Mouse (Mus musculus) forelimb bud, embryonic 11.5 days (tissue): ENCODE measurements at regions not wholly inside any gene's neighbourhood (a gene's known extent, or its start where the extent isn't known, plus 50 kb on each side); places are given as distances from the start of the nearest gene placed in this dataset.

Experiments
- DNase-seq: peaks from one replicate; pipeline ENCODE4 v3.0.0-alpha.2; 2012; ENCODE audit warnings: low read depth, low spot score

- DNase-seq = no peak
These were observed 52.9 kb upstream of the Errfi1 start for GRCm38 (mm10) chr4:150800774-150801173.

DNA sequence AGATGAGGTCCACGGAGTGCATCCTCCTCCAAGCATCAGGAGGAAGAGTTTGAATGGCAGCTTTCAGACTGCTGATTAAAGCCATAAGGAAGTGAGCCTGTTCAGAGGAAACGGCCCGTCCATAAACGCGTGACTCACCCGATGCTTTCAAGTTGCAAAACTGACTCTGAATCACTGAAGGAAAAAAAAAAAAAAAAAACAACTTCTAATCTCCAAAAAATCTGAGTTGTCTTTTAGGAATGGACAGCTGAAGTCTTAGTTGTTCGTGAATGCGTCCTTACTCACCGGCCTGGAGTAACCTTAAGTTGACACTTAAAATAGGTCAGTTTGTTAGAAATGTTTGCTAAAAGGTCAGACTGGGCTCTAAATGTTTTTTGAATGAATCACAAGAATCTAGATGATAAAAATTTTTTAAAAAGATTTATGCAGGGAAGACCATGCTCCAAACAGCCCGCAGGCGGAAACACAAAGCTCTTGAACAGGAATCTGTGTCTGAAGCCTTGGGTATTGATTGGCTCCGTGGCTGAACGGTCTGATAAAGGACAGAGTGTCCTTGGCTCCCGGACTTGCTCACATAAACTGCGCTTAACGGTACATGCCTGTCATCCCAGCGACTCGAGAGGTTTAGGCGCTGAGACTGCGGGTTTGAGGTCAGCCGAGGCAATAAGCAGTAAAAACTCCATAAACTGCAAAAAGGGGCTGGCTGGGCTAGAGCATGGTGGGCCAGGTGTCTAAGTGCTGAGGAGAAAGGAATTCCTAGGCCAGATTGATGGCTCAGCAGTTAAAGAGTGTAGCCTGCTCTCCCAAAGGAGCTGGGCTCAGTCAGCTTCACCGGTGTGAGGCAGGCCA, 53.9 kb upstream of the Errfi1 start:
- DNase-seq = peak; percentile 60

GRCm38 (mm10) chr4:150798783-150799530, 54.8 kb upstream of the Errfi1 start:
- DNase-seq = no peak

DNA sequence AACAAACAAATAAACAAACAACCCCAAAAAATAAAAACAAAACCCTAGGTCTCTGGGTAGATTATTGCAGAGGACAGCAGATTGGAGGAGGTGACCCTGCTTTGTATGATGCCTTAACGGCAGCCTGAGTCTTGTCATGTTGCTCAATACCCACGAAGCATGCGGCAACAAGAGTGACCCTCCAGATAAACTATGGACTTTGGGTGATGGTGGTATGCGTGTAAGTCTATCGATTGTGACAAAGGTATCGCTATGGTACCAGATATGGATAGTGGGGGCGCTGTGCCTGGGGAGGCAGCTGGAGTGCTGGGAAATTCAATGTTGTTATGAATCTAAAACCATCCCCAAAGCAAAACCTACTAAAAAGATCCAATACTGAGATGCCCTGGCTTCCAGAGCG, 55.4 kb upstream of the Errfi1 start:
- no peak for DNase-seq

GRCm38 (mm10) chr4:150797057-150797456, 56.7 kb upstream of the Errfi1 start:
- no peak for DNase-seq

DNA sequence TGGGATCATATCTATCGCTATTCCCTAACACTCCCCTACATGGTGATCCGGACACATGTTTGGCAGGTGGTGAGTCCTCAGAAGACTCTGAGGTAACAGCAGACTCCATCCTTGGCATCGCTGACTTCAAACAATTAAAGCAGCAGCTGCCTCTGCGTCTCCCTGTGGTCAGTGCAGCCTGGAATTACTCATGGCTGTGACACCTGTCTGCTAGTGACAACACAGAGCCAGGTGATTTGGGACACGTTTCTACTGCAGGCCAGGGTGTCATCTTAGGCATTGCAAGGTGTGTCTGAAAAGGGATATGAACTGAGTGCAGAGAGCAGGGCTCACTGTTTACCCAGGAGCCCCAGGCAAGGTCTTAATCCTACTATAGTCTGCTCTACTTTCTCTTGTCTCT, 58.8 kb upstream of the Errfi1 start:
- DNase-seq = no peak

GRCm38 (mm10) chr4:150794257-150794794, 59.4 kb upstream of the Errfi1 start:
- DNase-seq = no peak

GRCm38 (mm10) chr4:150793146-150793545, 60.6 kb upstream of the Errfi1 start:
- no peak for DNase-seq

DNA sequence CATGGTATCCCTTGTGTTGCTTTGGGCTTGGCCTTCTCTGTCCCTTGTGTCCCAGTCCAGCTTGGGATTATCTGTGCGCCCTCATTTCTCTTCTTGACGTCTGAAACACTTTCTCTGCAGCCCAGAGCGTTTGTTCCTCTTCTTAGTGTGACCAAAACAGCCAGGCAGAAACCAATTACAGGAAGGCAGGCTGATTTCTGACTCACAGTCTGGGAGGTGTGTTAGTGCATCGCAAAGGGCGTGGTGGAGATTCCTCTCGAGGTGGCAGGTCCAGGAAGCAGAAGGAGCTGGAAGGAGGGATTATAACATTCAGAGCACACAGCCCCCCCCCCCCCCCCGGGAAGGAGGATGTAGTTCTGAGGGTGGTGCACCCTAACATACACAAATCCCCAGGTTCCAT, 64.6 kb upstream of the Errfi1 start:
- DNase-seq = no peak

GRCm38 (mm10) chr4:150787113-150787512, 66.6 kb upstream of the Errfi1 start:
- DNase-seq = no peak

DNA sequence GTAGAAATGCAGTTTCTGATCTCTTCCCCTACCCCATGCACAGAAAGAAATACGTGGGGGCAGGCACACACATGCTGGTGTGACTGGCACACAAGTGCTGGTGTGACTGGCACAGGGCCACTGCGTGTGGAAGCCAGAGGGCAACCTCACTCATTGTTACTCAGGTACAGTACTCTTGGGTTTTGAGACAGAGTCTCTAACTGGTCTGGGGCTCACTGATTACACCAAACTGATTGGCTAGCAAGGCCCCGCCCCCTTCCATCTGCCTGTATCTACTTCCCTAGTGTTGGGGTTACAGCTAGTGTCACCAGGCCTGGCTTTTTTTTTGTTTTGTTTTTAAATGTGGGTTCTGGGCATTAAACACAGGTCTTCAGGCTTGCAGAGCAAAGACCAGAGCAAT, 67.1 kb upstream of the Errfi1 start:
- DNase-seq = no peak

- peak; percentile 44 for DNase-seq
These were observed 68.9 kb upstream of the Errfi1 start for GRCm38 (mm10) chr4:150784491-150785451.

- DNase-seq = no peak
These were observed 72.4 kb upstream of the Errfi1 start for GRCm38 (mm10) chr4:150781304-150781703.

- DNase-seq = no peak
These were observed 74.4 kb upstream of the Errfi1 start for GRCm38 (mm10) chr4:150779340-150779739.

DNA sequence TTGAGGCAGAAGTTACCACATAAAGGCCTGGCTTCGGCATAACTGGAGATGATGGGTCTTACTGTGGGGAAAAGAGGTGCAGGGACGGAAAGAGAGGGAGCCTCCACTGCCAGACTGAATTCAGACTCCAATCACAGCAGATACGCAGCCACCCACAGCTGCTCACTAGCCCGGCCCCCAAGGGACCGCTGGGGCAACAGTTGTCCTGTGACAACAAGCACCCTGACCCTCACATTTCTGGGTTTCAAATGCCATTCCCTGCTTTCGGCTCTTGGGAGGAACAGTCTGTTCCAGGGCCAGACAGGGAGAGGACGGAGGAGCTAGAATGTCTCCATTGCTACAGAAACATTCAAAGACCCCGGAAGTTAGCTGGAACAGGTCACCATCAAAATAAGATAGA, 75.0 kb upstream of the Errfi1 start:
- DNase-seq = no peak

DNA sequence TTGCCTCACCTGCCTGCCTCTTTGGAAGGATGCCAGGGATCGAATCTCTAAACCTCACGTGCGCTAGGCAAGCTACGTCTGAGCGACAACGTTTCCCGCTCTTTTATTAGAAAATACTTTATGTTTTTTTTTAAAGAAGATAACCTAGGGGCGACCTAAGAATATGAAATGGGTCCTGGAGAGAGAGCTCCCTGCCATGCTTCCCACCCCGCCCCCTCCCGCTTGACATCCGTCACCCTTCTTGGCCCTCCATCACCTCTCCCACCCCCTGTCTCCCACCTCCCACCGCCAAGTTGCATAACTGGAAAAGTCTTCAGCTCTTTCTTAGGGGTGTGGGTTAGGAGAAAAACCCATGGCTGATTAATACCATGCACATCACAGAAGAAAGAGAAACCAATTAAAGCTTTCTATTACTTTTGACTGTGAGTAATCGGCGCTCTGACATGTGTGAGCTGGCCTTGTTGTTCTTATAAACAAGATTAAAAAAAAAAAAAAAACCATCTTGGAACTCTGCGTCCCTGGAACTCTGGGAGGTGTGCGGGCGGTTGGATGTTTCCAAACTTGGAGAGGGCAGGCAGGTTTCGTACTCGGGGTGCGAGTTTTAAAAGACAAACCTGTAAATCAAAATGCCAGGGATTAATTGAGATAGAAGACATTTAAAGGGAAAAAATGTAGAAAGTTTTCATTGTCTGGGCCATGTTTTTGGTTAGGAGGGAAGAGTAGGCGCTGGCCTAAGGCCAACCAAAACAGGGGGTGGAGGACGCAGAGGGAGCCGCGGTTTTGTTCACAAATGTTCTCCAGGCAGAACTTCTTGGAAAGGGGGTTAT, 77.8 kb upstream of the Errfi1 start:
- DNase-seq = no peak

GRCm38 (mm10) chr4:150775281-150775680, 78.4 kb upstream of the Errfi1 start:
- DNase-seq = no peak

DNA sequence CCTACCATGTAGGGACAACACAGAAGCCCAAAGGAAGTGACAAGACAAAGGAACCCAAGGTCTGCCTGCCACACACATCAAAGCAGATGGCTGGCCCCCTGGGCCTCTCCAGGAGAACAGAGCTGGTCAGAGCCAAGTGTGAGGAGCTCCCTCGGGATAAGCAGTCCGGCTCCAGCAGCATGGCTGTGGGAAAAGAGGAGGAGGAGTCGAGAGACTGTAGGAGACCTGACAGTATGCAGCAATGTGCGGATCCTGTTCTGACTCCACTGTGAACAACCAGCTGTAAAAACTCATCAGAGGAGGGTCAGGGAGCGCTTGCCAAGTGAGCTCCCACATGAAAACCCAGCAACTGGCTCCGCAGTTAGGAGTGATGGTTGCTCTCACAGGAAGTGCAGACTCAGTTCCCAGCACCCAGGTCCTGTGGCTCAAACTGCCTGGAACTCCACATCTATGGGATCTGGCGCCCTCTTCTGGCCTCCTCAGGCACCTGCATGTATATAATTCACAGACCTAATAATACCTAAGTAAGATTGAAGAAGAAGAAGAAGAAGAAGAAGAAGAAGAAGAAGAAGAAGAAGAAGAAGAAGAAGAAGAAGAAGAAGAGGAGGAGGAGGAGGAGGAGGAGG, 79.3 kb upstream of the Errfi1 start:
- DNase-seq = no peak

DNA sequence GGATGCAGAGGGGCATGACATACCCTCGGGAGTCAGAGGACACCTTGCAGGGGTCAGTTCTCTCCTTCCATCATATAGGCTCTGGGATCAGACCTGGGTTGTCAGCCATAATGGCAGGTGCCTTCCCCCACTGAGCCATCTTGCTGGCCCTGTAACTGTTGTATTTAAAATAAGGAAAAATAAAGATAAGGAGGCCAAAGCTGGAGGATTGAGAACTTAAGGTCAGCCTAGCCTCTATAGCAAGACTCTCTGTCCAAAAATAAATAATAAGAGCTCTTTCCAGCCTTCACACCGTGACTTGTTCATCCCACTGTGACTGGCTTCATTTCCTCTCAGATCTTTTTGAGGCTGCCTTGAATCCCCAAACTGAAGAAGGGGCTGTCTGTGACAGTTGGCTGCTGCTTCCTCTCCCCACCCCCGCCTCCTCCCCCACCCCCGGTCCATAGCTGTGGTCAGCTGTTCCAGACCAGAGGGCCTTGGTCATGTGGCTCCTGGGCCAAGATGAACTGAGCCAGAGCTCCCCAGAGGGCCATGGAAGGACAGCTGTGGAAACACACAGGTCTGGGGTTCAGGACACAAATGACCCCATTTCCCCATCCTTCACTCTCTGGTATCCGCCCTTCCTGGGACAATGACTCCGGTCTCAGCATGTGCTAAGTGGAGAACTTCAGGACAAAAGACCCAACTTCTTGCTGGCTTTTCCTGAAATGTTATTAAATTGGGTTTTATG, 81.6 kb upstream of the Errfi1 start:
- DNase-seq = no peak

DNA sequence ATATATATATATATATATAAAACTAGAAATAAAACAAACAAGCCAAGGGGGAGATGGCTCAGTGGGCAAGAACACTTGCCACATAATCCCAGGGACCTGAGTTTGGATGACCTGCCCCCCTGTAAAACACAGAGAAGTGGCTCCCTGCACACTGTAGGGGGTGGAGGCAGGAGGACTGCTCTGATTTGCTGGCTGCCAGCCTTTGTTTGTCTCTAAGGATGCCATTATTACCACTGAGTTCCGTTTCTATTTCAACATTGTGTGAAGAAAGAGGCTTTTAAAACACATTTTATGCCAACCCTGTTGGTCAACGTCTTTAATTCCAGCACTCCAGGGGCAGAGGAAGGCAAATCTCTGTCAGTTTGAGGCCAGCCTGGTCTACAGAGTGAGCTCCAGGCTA, 82.2 kb upstream of the Errfi1 start:
- no peak for DNase-seq
